Mouse (Mus musculus): ENCODE measurements at regions not wholly inside any gene's neighbourhood (a gene's known extent, or its start where the extent isn't known, plus 50 kb on each side); places are given as distances from the start of the nearest gene placed in this dataset.

- peak in 1 of 2 experiments; percentile 5 for DNase-seq (ENCODE audit: low spot score in 2 of 2)
- intact Hi-C loops (cut with DNase I), result loop anchor here (5.0 kb wide), 2 partner anchors 137 to 727 kb away; no protein-coding TSS in a partner anchor
Observed at GRCm38 (mm10) chr16:93294430-93294829, 309.4 kb downstream of the Setd4 start.

DNA sequence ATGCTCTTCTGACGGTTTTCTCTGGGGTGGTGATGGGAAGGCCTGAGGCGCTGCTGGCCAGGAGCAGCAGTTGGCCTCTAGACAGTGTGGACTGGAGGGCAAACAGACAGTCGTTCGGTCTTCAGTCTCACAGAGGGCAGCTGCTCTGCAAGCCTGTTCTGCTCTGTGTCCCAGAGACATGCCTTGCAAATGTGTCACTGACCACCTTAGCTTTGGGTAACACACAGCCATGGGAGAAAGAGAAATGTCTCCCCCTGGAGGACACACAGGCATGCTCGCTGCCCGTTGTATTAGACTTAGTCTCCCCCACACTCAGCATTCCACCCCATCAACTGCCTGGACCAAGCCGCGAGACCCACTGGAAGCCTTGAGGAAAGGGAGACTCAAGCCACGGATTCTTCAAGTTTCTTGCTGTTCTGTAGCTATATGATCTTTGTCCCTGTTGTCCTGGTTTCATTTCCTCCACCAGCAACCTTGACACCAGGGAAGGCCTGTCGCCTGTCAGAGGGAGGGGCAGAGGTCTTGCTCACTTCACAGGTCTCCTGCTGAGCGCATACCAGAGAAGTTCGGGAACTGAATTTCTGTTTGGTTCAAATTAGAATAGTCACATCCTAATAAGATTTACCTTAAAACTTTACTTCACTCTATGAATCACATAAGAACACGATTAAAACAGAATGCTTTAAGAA, 310.8 kb downstream of the Setd4 start:
- DNase-seq (ENCODE audit: low spot score in 2 of 2), result peak; percentile 60 to 73
- intact Hi-C loops (cut with DNase I), result loop anchor here (1.0 to 5.0 kb wide), 4 partner anchors 136 to 772 kb away; no protein-coding TSS in a partner anchor

GRCm38 (mm10) chr16:93292181-93292834, 311.6 kb downstream of the Setd4 start:
- no peak for DNase-seq (ENCODE audit: low spot score in 2 of 2)
- intact Hi-C loops (cut with DNase I), result loop anchor here (2.0 to 5.0 kb wide), 3 partner anchors 135 to 772 kb away; no protein-coding TSS in a partner anchor

GRCm38 (mm10) chr16:93288036-93288435, 315.8 kb downstream of the Setd4 start:
- intact Hi-C loops (cut with DNase I), result no loop called here

GRCm38 (mm10) chr16:93287520-93287919, 316.3 kb downstream of the Setd4 start:
- no peak for DNase-seq (ENCODE audit: low spot score in 2 of 2)
- intact Hi-C loops (cut with DNase I), result no loop called here

More at GRCm38 (mm10) chr16:93288036-93288435, 315.8 kb downstream of the Setd4 start:
- no peak for DNase-seq (ENCODE audit: low spot score in 2 of 2)

- no peak for DNase-seq (ENCODE audit: low spot score in 2 of 2)
- intact Hi-C loops (cut with DNase I), result no loop called here
Observed at GRCm38 (mm10) chr16:93286816-93287215, 317.0 kb downstream of the Setd4 start.

- intact Hi-C loops (cut with DNase I), result no loop called here
- no peak for DNase-seq (ENCODE audit: low spot score in 2 of 2)
Observed at GRCm38 (mm10) chr16:93285191-93285590, 318.7 kb downstream of the Setd4 start.

DNA sequence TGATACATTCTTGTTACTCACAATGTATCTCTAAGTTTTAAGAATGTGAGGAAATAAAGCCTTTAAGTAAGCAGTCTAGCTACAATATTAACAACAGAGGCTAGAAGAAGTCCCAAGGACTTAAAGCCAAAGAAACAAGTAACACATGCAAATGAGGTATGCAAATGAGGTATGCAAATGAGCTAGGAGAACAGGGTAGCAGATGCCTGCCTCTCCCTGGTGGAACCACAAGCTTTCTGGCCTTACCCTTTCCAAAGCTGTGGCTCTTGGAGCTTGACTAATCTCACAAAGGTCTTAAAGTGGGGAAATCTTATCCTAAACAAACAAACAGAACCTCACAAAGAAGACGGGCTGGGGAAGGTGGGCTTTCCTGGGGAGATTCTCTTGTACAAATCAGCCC, 322.1 kb downstream of the Setd4 start:
- intact Hi-C loops (cut with DNase I), result no loop called here
- no peak for DNase-seq (ENCODE audit: low spot score in 2 of 2)

- intact Hi-C loops (cut with DNase I), result no loop called here
- DNase-seq (ENCODE audit: low spot score in 2 of 2), result no peak
Observed at GRCm38 (mm10) chr16:93272636-93273035, 331.2 kb downstream of the Setd4 start.

GRCm38 (mm10) chr16:93272146-93272545, 331.7 kb downstream of the Setd4 start:
- DNase-seq (ENCODE audit: low spot score in 2 of 2), result no peak
- intact Hi-C loops (cut with DNase I), result no loop called here

DNA sequence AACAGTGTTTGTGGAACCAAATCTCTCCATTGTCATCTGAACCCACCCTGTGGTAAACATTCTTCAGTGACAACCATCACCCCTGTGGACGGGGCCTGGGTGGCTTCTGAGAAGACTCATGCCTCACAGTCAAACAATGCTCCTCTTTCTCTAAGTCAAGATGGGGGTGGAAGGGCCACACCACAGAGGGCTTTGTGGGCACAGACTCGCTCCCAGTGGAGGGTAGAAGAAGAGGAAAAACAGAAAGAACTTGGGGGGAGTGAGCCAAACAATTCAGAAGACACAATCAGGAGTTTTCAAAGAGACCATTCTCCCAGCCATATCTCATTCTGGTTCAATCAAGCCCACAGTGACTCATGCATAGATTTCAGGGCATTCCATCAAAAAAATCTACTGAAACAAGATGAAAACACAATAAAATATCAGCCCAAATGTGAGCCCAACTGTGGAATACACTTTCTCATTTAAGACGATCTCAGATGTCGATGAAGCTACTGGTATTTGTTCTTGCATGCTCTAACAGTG, 339.7 kb downstream of the Setd4 start:
- no peak for DNase-seq (ENCODE audit: low spot score in 2 of 2)
- intact Hi-C loops (cut with DNase I), result no loop called here

- intact Hi-C loops (cut with DNase I), result no loop called here
- DNase-seq (ENCODE audit: low spot score in 2 of 2), result no peak
Observed at GRCm38 (mm10) chr16:93263141-93263815, 340.6 kb downstream of the Setd4 start.

- intact Hi-C loops (cut with DNase I), result no loop called here
- DNase-seq (ENCODE audit: low spot score in 2 of 2), result peak; percentile 6 to 58
Observed at GRCm38 (mm10) chr16:93246825-93247224, 357.0 kb downstream of the Setd4 start.

- no peak for DNase-seq (ENCODE audit: low spot score in 2 of 2)
- intact Hi-C loops (cut with DNase I), result no loop called here
Observed at GRCm38 (mm10) chr16:93245738-93246137, 358.1 kb downstream of the Setd4 start.

GRCm38 (mm10) chr16:93238898-93239297, 365.0 kb downstream of the Setd4 start:
- intact Hi-C loops (cut with DNase I), result no loop called here
- no peak for DNase-seq (ENCODE audit: low spot score in 2 of 2)

DNA sequence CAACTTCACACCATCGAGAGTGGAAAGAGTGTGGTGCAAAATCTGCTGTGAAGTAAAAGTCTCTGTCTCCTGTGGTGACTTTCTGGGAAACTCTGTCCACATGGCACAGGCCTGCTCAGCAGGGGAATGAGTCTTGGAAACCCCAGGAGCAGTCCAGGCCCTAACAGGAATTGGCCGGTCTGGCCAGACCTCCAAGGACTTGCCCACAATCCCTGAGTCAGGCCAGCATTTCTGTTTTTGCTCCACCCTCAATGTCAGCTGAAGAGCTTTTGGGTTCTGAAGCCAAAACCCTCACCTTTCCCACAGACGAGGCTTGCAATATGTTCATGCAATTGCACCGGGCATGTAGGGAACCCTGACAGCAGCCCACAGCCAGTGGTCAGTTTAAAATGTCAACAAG, 365.5 kb downstream of the Setd4 start:
- intact Hi-C loops (cut with DNase I), result no loop called here
- no peak for DNase-seq (ENCODE audit: low spot score in 2 of 2)

DNA sequence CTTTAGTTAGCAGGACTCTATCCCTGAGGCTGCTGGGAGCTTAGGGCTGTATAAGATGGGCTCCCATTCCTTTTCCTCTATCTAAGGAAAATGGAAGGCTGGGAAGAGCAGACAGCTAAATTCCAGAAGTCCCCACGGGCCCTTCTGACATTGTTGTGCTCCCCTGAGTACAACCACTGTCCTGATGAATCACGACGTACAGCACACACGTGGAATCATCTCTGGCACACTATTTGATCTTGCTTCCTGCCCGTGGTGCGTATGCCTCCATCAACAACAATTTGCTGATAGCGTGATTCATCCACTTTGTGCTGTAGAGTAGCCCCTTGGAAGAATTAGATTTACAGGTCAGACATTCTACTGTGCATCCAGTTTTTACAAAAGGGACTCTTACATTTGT, 378.2 kb downstream of the Setd4 start:
- intact Hi-C loops (cut with DNase I), result no loop called here
- no peak for DNase-seq (ENCODE audit: low spot score in 2 of 2)

DNA sequence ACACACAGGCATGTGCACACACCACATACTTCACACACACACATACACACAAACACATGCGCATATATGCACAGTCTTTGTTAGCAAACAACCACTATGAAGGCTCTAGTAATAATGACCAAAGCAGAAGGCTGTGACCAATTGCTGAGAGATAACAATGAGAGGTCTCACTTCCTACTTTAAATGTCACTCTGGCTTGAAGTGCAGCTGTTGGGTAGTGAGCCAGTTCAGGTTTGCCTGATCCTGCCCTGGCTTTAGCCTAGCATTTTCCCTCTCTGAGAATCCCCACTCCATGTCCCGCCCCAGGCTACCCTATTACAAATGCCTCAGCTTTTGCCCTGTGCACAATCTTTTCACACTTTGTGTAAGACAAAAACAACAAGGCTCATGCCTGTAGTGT, 378.7 kb downstream of the Setd4 start:
- intact Hi-C loops (cut with DNase I), result no loop called here
- DNase-seq (ENCODE audit: low spot score in 2 of 2), result no peak

DNA sequence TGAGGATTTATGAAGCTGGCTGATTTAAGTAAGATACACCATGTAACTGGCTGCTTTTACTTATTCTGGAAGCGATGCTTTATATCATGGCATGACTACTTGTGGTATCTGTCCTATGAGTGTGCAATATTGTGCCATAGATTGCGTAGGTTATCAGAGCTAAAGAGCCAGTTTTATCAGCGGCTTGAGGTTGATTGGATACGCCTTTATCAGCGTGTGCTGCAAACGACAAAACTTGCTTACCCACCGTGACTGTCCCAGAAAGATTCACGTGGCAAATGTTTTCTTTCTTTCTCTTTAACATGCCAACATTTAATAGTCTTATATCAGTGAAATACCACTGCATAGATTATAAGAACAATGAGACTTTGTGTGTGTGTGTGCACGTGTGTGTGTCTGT, 384.1 kb downstream of the Setd4 start:
- intact Hi-C loops (cut with DNase I), result no loop called here
- DNase-seq (ENCODE audit: low spot score in 2 of 2), result no peak

DNA sequence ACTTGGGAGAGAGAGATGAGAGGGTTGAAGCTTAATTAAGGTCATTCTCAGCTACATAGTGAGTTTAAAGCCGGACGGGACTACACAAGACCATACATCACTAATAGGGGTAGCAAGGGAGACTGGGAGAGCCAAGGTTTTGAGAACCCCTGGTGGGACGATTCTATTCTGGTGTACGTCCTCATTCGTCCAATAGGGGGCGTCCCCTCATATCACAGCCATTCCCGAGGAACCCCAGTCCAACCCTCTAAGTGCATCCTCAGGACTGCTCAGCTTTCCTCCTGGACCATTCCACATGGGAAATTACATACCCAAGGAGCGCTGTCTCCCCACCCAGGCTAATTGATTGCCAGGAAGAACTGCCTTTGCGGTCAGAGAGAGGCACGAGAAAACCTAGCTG, 385.5 kb downstream of the Setd4 start:
- intact Hi-C loops (cut with DNase I), result no loop called here
- DNase-seq (ENCODE audit: low spot score in 2 of 2), result no peak

All from left cerebral cortex, postnatal 25 days (tissue).